In the genomic region with DNA sequence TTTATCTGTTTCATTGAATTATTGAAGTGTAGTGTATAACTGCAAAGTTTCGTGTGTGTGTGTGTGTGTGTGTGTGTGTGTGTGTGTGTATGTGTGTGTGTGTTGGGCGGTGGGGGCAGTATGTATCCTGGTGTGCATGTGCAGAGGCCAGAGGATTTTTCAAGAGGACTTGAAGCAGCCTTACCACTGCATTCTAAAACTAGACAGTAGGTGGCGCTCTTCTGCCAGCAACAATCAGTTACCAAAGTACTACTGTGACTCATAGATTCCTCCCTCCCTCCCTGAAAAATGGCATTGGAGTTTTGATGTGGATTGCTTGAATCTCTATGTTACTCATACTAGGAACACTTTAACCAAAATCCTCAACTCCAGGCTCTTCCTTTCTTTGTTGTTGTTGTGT, we compare ENCODE assay signal across 8 mouse cellular contexts. TPM values are rescaled to one million over a fixed set of nuclear protein-coding genes. Genes with fewer than 3 reads are reported as not detected.
DNase-seq lines count a peak whose midpoint lies in the region; ATAC-seq lines count a peak whose summit lies in the region.

No protein-coding gene starts in this region.

- intact Hi-C loops in left cerebral cortex, postnatal 36 days (cut with DNase I): loop anchor here (2.0 to 5.0 kb wide), 2 partner anchors 45 to 153 kb away; a partner anchor contains a TSS

- 26% methylated on average over 3 of the region's 3 CpGs for WGBS in stomach, embryonic 14.5 days

- H3K9me3 ChIP-seq in stomach, embryonic 14.5 days (ENCODE audit: control insufficient read depth, low read depth, low read length): no peaks in the 10 kb centered on the region

- peak; percentile 60 for DNase-seq in 3134 (ENCODE audit: extremely low read depth, insufficient read length, low spot score)
- peak; percentile 78 for DNase-seq in T-cell, adult 2 months (ENCODE audit: low spot score)
- peak; percentile 66 to 82 for DNase-seq in cerebellum, postnatal 25 days
- peak; percentile 59 for DNase-seq in gastrocnemius, postnatal 10 days
- DNase-seq in kidney, adult 18-20 months: peak; percentile 74
- DNase-seq in left cerebral cortex, postnatal 36 days (ENCODE audit: low spot score in 2 of 2): peak; percentile 64 to 77
- DNase-seq in natural killer cell, adult 2 months (ENCODE audit: low spot score in 2 of 2): peak; percentile 70 to 79

- H3K36me3 ChIP-seq in stomach, embryonic 14.5 days (ENCODE audit: control insufficient read depth, insufficient read depth, low read length): peaks cover 40% of the 10 kb centered on the region

- H3K9ac ChIP-seq in stomach, embryonic 14.5 days (replicated peaks; ENCODE audit: low read depth, low read length): no peak overlapping the region

- ATAC-seq in stomach, embryonic 14.5 days (ENCODE audit: insufficient number of reproducible peaks, insufficient read depth, low FRiP score, low read depth): 0 out of 2 replicates have a peak, but pooled peaks have one; percentile 37

- H3K4me2 ChIP-seq in stomach, embryonic 14.5 days (replicated peaks; ENCODE audit: low read depth, low read length): no peak overlapping the region

- no peaks in the 10 kb centered on the region for H3K4me1 ChIP-seq in stomach, embryonic 14.5 days (ENCODE audit: control insufficient read depth, insufficient read depth, low read length)

- no peaks in the 10 kb centered on the region for H3K27me3 ChIP-seq in stomach, embryonic 14.5 days (ENCODE audit: control insufficient read depth, insufficient read depth, low read length)

- H3K4me3 ChIP-seq in stomach, embryonic 14.5 days (ENCODE audit: low read depth, low read length): no peak overlapping the region

- no peak overlapping the region for H3K27ac ChIP-seq in stomach, embryonic 14.5 days (ENCODE audit: low read length)

RNA-seq across cellular contexts. Expression of a gene that starts 8.1 kb away (rescaled TPM):
- 10 to 100 TPM; 43.9 to 49.0 TPM for total RNA-seq in gastrocnemius, postnatal 10 days (2021)
- total RNA-seq in left cerebral cortex, postnatal 36 days (2021): 10 to 100 TPM; 30.7 to 37.4 TPM
- 118 and 123 TPM in 2 replicates for polyA plus RNA-seq in stomach, embryonic 14.5 days (2014; fragmentation: Nextera tagmentation; extraction: Ambion mirVana)

RNA-seq across cellular contexts. Expression of a gene that starts 11.2 kb away (rescaled TPM):
- total RNA-seq in gastrocnemius, postnatal 10 days (2021): 10 to 100 TPM; 10.8 to 14.6 TPM
- total RNA-seq in left cerebral cortex, postnatal 36 days (2021): 10 to 100 TPM; 17.1 to 18.1 TPM
- polyA plus RNA-seq in stomach, embryonic 14.5 days (2014; fragmentation: Nextera tagmentation; extraction: Ambion mirVana): 21.4 and 24.4 TPM in 2 replicates

RNA-seq across cellular contexts. Expression of a gene that starts 19.8 kb away (rescaled TPM):
- 1 to 10 TPM; 4.7 to 6.6 TPM for total RNA-seq in gastrocnemius, postnatal 10 days (2021)
- total RNA-seq in left cerebral cortex, postnatal 36 days (2021): 1 to 10 TPM; 3.6 to 3.8 TPM
- 3.9 and 4.7 TPM in 2 replicates for polyA plus RNA-seq in stomach, embryonic 14.5 days (2014; fragmentation: Nextera tagmentation; extraction: Ambion mirVana)

RNA-seq across cellular contexts. Expression of a gene that starts 19.9 kb away (rescaled TPM):
- total RNA-seq in gastrocnemius, postnatal 10 days (2021): 1 to 10 TPM; 7.1 to 7.5 TPM
- 1 to 10 TPM; 2.3 to 2.7 TPM for total RNA-seq in left cerebral cortex, postnatal 36 days (2021)
- polyA plus RNA-seq in stomach, embryonic 14.5 days (2014; fragmentation: Nextera tagmentation; extraction: Ambion mirVana): 3.8 and 3.9 TPM in 2 replicates
